Mouse (Mus musculus): ENCODE measurements around the gene Lyar.
A peak's percentile ranks its signal among the peaks of the same experiment; 100 is the strongest.

The Lyar gene

DNA sequence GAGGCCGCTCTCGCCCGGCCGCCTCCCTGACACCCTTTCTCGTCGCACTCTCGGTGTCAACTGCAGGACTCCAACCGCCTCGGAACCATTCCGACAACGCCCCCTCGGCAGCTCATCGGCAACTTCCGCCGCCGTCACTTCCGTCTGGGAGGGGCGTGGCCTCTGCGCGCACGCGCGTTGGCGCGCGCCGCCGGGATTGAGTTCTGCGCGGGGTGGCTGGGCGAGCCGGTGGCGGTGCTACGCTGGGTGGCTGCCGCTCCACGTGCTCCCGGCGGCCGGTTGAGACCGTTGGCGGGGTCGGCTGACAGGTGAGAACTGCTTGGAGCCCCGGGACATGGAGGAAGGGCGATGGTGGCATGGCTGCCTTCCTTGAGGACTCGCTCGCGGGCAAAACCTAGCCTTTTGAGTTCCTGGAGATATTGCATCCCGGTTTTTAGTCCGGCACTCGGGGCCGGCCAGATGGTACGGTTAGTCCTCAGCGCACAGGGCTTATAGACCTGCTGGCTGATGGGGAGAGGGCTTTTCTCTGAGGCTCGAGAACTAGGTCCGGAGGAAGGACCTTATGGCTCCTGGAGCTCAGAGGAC, at the start of gene Lyar, which contains the start of gene Zbtb49:
TSS of gene Lyar (plus strand) at position 143 of the 585 bp plus-strand sequence.
TSS of gene Zbtb49 (minus strand) at position 130 of the 585 bp plus-strand sequence.
- DNase-seq (ENCODE audit: low spot score) = peak; percentile 96

DNA sequence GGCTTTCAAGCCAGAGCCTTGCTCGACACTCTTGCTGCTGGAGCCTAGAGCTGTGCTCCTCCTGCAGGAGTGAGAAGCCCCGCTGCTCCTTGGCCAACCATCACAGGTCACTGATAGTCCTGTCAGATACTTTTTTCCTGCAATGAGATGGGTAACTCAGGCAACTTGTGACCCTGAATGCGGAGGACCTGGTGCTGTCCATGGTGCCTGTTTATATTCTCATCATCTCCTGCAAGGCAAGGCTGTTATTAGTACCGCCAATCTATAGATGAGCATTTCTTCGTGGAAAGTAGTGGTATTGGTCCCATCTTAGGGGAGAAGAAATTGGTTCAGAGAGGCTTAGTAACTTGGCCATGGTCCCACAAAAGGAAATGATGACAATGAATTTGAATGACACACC, 46.5 kb upstream of the Lyar start:
- DNase-seq (ENCODE audit: low spot score) = no peak

DNA sequence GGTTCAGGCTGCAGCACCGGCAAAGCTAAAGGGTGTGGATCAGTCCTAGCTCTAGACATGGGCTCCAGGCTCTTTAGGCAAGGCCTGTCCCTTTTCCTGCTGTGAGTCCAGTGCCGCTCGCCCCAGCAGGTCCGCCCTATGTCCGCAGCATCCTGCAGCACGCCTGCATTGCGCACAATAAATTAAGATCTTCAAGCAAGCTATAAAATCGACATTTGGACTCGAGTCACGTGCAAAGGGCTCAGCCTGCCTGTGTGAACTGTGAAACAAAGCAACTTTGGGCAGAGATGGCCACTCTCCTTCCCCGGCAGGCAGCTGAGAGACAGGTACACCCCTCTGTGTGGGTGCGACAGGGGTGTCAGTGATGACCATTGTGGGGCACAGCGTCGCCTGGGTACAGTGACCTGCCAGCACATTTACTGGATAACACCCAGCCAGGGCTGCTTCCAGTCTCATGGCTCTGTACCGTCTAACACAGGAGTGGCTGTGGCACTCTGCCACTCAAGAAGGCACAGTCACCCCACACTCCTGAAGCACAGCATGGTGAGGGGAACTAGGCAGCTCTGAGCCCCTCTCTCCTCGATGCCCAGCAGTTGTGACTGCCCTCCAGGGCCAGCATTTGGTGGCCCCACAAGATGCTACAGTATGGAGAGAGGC, 45.9 kb upstream of the Lyar start:
- no peak for DNase-seq (ENCODE audit: low spot score)

DNA sequence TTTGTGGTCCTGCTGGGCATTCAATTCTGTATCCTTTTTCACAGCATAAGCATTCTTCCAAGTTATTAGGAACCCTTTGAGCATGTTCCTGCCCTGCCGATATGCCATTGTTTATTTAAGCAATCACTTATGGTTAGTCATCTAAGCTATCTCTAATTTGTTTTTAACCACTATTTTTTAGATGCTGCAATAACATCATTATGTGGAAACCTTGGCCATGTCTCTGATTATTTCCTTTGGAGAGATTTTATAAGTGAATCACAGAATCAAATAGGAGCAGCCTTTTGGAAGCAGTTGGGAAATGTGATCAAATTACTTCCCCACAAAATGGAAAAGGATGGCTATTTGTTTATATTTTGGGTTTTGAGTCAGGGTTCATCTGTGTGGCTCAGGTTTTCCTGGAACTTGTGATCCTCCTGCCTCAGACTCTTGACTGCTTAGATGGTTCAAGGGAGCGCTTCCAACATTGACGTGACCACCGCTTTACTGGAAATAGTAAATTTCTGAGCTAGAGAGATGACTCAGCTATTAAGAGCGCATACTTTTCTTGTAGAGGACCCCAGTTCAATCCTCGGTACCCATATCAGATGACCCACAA, 35.5 kb upstream of the Lyar start:
- no peak for DNase-seq (ENCODE audit: low spot score)

DNA sequence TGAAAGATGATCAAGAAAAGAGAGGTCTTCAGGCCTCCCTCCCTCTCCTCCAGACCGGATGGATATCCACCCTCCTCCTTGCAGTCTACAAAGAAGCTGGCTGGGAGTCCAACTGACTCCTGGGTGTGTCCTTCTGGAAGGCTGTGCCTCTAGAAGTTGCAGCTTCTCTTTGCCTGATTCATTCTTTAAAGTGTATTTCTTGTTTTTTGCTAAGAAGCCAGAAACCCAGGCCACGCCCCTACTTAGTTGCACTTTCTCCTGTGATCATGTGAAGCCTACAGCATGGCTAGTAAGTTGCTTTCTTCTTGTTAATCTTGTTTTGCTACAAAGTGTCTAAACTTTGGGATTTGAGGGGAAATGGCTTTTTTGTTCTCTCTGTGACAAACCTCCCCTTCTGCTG, 33.3 kb upstream of the Lyar start:
- no peak for DNase-seq (ENCODE audit: low spot score)

DNA sequence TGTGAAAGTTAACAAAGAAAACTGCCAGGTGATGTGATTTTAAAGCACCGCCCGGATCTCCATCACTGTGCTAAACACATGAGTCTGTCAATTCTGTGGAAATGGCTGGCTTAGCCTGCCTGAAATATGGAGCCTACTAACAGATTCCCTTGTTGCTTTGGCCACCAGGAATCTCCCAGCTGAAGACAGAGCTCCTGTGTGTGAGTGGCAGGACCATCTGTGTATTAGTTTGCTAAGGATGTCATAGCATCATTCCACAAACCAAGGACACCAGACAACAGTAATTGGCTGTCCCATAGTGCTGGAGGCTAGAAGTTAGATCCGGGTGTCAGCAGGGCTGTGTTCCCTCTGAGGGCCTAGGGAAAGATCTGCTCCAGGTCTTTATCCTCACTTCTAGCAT, 29.4 kb upstream of the Lyar start:
- no peak for DNase-seq (ENCODE audit: low spot score)

DNA sequence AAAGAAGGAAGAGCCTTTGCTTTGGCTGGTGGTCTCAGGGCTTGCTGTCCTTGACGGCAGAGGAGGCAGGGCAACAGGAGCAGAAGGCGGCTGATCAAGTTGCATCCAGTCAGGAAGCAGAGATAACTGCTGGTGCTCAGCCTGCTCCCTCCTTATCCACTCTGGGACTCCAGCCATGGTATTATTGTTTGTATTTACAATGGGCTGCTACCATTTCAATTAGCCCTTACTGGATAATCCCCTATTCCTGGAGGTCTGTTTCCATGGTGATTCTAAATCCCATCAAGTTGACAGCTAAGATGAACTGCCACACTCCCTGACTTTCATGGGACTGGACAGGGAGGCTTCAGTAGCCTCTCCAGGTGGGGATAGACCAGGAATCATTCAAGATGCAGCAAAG, 25.3 kb upstream of the Lyar start:
- DNase-seq (ENCODE audit: low spot score) = no peak

DNA sequence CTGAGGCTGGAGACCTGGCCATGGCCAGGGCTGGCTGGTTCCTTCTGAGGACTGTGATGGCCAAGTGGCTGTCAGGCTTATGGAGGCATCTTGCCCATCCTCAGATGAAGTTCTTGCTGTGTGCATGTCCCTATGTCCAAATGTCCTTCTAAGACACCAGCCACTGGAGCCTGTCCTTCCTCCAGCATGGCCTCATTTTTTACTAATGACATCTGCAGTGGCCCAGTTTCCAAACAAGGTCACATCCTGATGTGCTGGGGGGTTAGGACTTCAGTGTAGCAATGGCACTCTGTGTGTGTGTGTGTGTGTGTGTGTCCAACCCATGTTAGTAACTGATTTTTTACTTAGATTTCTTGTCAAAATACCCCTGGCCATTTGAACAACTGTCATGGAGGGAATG, 24.3 kb upstream of the Lyar start:
- no peak for DNase-seq (ENCODE audit: low spot score)

DNA sequence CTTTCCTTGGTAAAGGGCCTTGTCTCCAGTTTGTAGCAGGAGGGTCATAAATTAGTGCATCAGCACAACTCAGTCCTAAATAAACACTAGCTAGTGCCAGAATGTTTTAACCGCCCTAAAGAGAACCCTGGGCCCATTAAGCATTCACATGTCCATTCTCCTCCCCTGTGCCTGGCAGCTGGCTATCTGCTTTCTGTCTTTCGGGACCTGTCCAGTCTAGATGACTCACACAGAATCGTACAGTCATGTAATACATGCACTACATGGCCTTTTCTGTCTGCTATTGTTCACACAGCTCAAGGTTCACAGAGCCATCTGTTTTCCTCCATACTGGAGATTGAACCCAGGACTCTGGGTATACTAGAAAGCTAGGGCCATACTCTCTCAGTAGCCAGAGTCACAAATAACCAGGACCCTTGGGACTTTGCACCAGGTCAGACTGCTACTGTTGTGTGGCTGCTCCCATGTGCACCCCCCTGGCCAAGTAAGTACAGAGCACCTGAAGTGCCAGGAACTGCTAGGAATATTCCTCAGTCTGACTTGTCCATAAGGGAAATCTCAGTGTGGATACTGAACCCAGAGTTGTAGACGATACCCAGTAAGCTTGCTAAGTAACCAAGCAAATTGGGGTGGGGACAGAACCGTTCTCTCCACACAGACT, 23.3 kb upstream of the Lyar start:
- no peak for DNase-seq (ENCODE audit: low spot score)

DNA sequence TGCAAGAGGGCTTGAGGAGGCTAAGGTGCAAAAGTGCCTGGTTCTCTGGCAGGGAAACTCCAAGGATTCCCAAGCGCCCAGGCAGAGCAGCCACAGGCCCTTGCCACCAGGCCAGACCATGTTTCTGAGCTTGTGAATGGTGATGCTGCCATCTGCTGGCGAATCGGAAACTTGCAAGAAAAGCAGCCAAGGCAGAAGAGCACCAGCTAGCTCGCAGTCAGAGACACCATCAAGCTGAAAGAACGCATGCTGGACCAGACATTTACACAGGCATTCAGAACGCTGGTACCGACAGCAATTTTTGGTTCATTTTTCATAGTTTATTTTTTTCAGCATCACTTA, 22.8 kb upstream of the Lyar start:
- DNase-seq (ENCODE audit: low spot score) = peak; percentile 42

DNA sequence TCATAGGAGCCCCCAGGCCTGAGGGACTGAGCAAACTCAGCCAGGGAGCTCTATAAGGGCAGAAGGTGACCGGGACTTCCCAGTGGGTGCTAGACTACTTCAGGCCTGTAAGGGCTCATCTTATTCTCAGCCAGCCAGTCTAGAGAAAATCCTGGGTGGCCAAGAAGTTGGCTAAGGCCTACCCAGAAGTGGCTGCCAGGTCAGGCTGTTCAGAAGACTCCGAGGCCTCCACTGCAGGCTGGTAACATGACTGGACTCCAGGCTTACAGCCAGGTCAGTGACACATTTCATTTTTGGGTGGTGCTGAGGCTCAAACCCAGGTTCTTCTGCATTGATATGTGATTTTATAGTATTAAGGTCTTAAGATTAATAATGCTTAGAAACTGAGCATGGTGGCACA, 20.6 kb upstream of the Lyar start:
- DNase-seq (ENCODE audit: low spot score) = no peak

DNA sequence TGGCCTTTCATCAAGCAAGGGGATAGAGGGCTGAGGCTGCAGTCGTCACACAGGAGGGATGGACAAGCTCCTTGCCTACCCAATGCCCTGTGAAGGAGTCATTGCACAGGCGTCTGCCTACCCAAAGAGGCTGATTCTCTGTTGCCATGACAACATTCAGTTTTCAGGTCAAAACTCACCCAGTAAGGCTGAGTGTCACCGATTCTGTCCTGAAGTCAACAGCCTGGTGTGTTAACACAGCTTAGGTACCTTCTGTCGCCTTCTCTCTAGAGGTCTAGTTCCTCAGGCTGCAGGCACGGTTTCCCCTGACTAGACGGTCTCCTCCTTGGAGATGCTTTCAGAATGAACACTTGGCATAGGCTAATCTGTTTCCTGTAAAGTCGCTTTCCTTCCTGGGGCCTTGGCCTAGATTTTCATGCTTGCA, 15.0 kb upstream of the Lyar start:
- no peak for DNase-seq (ENCODE audit: low spot score)

DNA sequence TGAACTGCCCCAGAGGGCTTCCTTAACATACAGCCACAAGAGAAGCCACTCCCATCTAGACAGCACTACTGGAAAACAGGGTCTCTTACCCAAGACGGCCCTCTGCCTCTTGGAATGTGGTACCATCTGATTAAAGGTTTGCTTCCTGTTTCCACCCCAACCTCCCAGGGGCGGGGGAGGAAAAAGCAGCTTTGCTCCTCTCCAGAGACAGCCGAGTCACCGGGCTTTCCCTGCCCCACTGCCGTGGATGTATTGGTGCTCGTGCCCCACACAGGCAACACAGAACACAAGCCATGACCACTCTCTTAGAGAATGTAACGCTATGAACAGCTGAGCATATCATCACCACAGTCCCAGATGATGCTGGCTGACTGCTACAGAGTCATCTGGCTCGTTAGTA, 11.3 kb upstream of the Lyar start:
- no peak for DNase-seq (ENCODE audit: low spot score)

DNA sequence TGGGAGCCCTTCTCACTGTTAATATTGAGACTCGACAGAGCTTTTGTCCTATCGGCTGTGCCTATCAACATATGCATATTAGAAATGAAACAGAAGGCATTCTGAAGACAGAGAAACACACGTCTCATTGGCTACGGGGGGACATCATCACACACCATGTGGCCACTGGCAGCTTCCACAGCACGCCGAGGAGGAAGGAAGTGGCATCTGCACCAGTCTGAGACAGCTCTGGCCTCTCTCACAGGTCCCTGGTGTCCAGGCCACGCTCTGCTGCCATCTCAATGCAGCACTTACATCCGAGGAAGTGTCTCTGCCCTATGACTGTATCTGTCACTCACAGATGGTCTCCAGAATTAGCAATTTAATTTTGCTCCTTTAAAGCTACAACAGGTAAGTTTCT, 8.6 kb upstream of the Lyar start:
- DNase-seq (ENCODE audit: low spot score) = peak; percentile 18

DNA sequence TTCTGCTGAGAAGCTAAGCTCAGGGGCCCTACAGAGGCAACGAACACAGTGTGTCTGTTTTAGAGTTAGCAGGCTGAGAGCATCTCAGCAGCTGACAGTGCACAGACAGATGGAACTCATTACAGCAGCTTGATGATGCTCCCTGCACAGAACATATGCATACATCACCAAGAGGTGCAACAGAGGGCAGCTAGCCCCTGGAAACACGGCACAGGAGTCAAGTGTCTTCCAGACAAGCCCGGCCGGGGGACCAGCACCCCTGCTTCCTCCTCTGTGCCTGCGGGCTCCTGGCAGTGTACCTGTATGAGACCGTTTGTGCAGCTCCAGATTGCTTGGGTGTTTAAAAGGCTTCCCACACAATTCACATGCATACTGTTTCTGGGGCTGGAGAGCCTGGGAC, 7.3 kb upstream of the Lyar start:
- no peak for DNase-seq (ENCODE audit: low spot score)

DNA sequence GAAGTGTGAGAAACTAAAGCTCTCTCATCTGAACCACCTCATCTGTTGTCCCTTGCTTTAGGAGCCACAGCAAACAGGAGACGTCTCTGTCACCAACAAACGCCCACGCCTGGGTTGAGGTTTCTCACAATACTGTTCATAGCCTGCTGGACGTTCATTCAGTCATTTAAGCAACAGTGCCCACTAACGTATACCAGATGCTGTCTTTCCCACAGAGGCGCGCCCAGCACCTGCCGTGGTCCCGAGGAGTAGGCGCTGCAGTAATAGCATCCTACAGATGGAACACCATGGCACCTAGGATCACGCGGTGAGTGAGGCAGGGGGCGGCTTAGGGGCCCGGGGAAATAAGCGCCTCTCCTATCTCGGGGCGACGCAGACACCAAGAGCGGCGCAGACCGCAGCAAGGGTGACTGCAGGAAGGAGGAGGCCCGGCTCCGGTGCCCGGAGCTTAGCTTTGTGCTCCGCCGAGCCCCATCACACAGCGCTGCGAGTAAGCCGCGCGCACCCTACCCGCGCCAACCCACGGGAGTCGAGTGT, 431 bp upstream of the Lyar start:
- no peak for DNase-seq (ENCODE audit: low spot score)

DNA sequence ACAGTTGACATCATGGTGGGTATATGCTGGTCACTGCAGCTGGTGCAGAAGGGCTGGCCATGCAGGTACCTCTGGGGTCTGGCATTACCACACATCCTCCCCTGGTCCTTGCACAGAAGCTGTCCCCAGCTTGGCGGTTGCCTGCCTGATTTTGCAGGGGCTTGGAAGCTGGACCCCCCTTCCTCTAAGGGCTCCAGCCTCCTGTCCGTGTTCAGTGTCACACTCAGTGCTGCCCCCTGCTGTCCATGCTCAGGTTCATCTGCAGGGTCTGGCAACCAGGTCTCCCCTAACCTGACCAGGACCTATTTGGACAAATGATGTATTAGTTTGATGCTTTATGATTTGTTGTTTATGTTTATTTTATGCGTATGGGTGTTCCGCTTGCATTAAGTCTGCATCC, 15.2 kb downstream of the Lyar start:
- peak; percentile 25 for DNase-seq (ENCODE audit: low spot score)

DNA sequence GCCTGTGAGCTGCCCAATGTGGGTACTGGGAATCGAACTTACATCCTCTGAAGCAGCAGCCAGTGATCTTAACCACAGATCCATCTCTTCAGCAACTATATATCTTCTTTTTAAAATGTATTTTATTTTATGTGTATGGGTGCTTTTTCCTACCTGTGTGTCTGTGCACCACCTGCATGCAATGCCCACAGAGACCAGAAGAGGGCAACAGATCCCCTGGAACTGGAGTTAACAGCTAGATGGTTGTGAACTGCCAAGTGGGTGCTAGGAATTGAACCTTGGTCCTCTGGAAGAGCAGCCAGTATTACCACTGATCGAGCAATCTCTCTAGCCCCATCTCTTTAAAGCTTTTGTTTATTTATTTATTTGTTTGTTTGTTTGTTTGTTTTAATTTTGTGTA, 16.4 kb downstream of the Lyar start:
- no peak for DNase-seq (ENCODE audit: low spot score)

DNA sequence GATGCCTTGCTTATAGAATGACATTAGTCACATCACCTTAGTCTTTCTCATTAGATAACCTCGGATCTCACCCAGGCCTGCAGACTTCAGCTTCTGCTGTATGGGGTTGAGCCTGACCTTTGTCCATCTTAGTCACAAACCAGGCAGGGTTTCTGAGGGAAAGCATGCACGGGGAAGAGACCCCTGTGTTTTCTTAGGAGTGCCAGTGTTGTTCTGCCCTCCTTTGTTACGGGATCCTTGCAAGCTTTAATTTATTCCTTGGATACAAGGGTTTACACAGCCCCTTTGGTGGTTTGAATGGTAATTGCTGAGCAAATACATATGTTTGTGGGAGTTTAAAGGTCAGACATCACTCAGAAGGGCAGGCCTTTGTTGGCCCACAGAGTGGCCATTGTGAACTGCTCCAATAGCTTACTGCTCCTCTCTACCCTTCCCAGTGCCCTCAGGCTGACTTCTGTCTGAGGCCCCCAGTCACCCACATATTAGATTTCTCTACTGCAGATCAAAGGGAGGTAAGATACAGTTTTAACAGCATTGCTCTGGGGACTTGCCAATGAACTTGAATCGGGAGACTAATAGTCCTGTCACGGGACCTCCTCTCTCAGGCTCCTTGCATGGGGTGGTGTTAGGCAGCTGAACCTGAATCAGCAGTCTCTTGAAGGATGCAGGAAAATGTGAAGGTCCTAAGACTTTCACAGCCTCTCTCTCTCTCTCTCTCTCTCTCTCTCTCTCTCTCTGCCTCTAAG, 20.6 kb downstream of the Lyar start:
- DNase-seq (ENCODE audit: low spot score) = no peak

DNA sequence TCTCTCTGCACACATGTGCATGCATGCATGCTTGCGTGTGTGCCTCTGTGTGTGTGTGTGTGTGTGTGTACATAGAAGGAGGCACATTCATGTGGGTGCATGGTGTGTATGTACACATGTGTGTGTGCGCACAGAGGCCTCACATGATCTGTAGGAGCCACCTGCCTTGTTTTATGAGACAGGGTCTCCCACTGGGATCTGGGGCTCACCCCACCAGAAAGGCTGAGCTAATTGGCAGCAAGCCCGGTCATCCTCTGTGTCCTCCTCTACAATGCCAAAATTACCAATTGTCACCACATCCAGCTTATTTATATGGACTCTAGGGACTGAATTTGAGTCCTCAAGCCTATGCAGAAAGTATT, 21.2 kb downstream of the Lyar start:
- DNase-seq (ENCODE audit: low spot score) = no peak

DNA sequence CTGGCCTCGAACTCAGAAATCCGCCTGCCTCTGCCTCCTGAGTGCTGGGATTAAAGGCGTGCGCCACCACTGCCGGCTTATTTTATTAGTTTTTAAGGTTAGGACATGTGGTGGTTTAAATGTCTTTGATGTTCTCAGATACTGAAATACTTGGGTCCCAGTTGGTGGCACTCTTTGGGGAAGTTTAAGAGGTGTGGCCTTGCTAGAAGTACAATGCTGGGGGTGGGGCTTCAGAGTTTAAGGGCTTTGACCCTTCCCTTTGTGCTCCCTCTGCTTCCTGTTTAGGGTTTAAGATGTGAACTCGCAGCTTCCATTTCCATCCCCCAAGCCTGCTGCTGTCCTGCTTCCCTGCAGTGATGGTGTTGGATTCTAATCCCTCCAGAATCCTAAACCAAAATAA, 21.7 kb downstream of the Lyar start:
- no peak for DNase-seq (ENCODE audit: low spot score)

DNA sequence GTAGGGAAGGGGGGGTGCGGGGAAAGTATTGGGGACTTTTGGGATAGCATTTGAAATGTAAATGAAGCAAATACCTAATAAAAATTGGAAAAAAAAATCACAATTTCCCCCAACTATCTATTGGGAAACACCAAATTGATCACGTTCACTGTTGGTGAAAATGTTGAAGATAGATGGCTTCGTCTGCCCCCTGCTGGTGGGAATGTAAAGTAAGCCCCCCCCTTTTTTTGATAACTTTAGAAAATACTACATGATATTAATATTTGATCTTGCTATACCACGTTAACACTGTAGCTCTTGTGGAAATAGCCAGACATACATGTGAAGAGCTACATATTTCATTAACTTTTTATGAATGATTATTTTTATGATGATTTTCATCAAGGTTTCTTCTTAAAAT, 34.9 kb downstream of the Lyar start:
- DNase-seq (ENCODE audit: low spot score) = no peak

DNA sequence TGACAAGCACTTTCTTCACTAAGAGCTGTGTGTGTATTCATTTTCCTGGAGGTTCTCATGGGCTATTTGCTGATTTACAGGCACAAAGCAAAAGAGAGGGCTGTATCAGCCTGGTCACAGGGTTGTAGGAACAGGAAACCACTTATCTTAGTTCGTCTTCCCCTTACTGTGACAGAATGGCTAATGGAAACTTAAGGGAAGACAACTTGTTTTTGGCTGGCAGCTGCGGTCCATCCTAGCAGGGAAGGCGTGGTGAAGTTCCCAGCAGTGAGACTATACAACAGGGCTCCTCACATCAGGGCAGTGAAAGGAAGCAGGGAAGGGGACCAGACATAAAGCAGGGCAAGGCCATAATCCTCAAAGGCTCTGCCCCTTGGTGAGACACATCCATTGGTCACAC, 35.4 kb downstream of the Lyar start:
- DNase-seq (ENCODE audit: low spot score) = no peak
